Mouse (Mus musculus): ENCODE data around the gene Ywhag.

DNA sequence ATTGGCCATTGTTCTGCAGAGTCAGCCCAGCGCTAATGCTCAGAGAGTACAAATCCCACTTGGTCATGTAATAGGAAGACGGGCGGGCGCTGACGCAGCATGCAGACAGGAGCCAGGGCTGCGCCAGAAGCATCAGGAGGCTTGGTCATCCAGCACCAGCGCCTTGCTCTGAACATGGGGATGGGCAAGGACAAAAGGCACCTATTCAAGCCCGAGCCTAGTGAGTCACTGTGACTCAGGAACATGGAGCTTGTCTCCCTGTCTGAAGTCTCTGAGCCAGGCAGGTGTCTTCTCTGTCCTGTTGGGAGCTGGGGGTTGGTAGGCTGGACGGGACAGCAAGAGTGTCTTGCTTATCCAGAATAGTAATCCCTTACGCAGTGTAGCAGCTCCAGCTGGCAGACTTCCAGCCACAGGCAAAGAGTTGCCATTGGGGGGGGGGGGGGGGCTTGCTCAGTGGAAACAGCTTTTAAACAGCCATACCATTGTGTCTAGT, 11.5 kb upstream of the Ywhag start:
- TF ChIP-seq POLR2A (IDR thresholded peaks at IDR 0.05; ENCODE audit: borderline replicate concordance, extremely low read depth, low read depth, low read length), result no peak
- TF ChIP-seq CTCF (IDR thresholded peaks at IDR 0.05; ENCODE audit: insufficient read depth, low read length), result no peak
